Mouse (Mus musculus) C2C12 (cell line): ENCODE data around the gene Abca13. TPM values are rescaled to one million over a fixed set of nuclear protein-coding genes. Genes with fewer than 3 reads are reported as not detected.
"Not testable (repeated sequence)": the region's sequence is repeated elsewhere in the genome, so short reads cannot be mapped to it uniquely, and the experiment has no call there.

Source experiments
- H3K27me3 ChIP-seq: one replicate; pipeline ENCODE4 v1.6.1; 2011; ENCODE audit not compliant: control insufficient read depth, insufficient read depth, insufficient read length
- H3K36me3 ChIP-seq: one replicate; pipeline ENCODE4 v1.6.1; 2011; ENCODE audit not compliant: control insufficient read depth, insufficient read depth
- H3K4me3 ChIP-seq: one replicate; pipeline ENCODE4 v1.5.1; 2011; ENCODE audit warnings: mild to moderate bottlenecking, control low read depth; ENCODE audit not compliant: poor library complexity, insufficient read depth, severe bottlenecking
- H3K79me2 ChIP-seq: one replicate; pipeline ENCODE4 v1.6.1; 2011; ENCODE audit not compliant: control insufficient read depth, insufficient read depth
- H3K79me3 ChIP-seq: one replicate; pipeline ENCODE4 v1.6.1; 2011; ENCODE audit warnings: low read depth, control low read depth
- H3ac ChIP-seq: one replicate; pipeline ENCODE3; 2011; ENCODE audit warnings: low read depth; ENCODE audit not compliant: control insufficient read depth, insufficient read length
- CEBPB ChIP-seq: IDR thresholded peaks from one replicate; pipeline ENCODE4 v1.6.1; 2011; ENCODE audit warnings: low read depth, mild to moderate bottlenecking, control low read depth, moderate library complexity
- CTCF ChIP-seq: IDR thresholded peaks from one replicate; pipeline ENCODE4 v1.5.1; 2011; ENCODE audit not compliant: control insufficient read depth, insufficient read depth, insufficient read length
- FOSL1 ChIP-seq: IDR thresholded peaks from one replicate; pipeline ENCODE4 v1.8.0; 2011; ENCODE audit warnings: mild to moderate bottlenecking, low read length; ENCODE audit not compliant: poor library complexity, insufficient read depth, severe bottlenecking
- MAX ChIP-seq: IDR thresholded peaks from one replicate; pipeline ENCODE4 v1.6.1; 2011; ENCODE audit warnings: mild to moderate bottlenecking, control low read depth
- MYOD1 ChIP-seq: IDR thresholded peaks from one replicate; pipeline ENCODE4 v1.6.1; 2011; ENCODE audit warnings: low read depth; ENCODE audit not compliant: control insufficient read depth, insufficient read length
- MYOG ChIP-seq: IDR thresholded peaks from one replicate; pipeline ENCODE4 v1.6.1; 2011; ENCODE audit not compliant: control insufficient read depth, insufficient read length; ENCODE audit errors: extremely low read depth
- USF1 ChIP-seq: IDR thresholded peaks from one replicate; pipeline ENCODE4 v1.6.1; 2011; ENCODE audit warnings: low read depth, mild to moderate bottlenecking, control low read depth, moderate library complexity
- polyA plus RNA-seq: library from polyadenylated mRNA; unstranded; fragments of >200 nt; fragmentation: generic; extraction: Trizol; gene quantifications from one replicate; pipeline ENCODE4 v1.2.1, GENCODE M21; 2012; ENCODE audit warnings: missing spikeins

Gene Abca13
- polyA plus RNA-seq, 1 experiment: 0.04 TPM

DNA sequence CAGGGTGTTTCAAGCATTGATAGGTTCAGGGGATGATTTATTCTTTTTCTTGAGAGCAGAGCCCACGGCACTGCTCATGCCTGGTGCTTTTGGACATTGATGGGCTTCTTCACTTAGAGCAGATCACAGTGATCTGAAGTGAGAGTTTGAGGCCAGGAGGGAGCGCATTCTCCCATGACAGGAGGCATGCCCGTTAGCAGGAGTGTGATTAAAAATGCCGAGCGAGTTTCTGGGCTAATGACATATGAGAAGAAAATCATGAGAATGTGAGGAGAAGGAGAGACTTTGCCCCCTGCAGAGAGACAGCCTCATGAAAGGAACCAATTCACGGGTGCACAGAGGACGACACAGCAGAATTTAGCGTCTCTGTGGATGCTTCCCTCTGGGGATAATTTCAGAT lies 19.0 kb downstream of the Abca13 start:
- Histone ChIP-seq H3K36me3 (no peaks in the 10 kb centered on the region), H3K27me3 (no peaks in the 10 kb centered on the region), H3K79me2 (no peaks in the 10 kb centered on the region), H3K79me3 (no peaks in the 10 kb centered on the region), H3K4me3 (no peak overlapping the region), H3ac (no peak overlapping the region)
- no peak for TF ChIP-seq CTCF
- no peak for TF ChIP-seq FOSL1

- TF ChIP-seq CTCF (no peak), FOSL1 (no peak), USF1 (no peak), MYOD1 (no peak), MAX (no peak)
- no peaks in the 10 kb centered on the region for H3K36me3 ChIP-seq
Measured at GRCm38 (mm10) chr11:9213580-9213979, 21.8 kb downstream of the Abca13 start.

GRCm38 (mm10) chr11:9216252-9216651 lies 24.5 kb downstream of the Abca13 start:
- H3ac ChIP-seq: no peak overlapping the region
- TF ChIP-seq CEBPB (no peak), MAX (no peak), FOSL1 (no peak), CTCF (no peak), USF1 (no peak), MYOG (no peak), MYOD1 (no peak)
- no peaks in the 10 kb centered on the region for H3K36me3 ChIP-seq
- H3K79me3 ChIP-seq: no peaks in the 10 kb centered on the region
- H3K4me3 ChIP-seq: no peak overlapping the region
- H3K27me3 ChIP-seq: no peaks in the 10 kb centered on the region
- H3K79me2 ChIP-seq: no peaks in the 10 kb centered on the region

More at GRCm38 (mm10) chr11:9213580-9213979, 21.8 kb downstream of the Abca13 start:
- no peaks in the 10 kb centered on the region for H3K27me3 ChIP-seq
- no peak overlapping the region for H3K4me3 ChIP-seq
- no peaks in the 10 kb centered on the region for H3K79me2 ChIP-seq
- no peak overlapping the region for H3ac ChIP-seq
- no peaks in the 10 kb centered on the region for H3K79me3 ChIP-seq

DNA sequence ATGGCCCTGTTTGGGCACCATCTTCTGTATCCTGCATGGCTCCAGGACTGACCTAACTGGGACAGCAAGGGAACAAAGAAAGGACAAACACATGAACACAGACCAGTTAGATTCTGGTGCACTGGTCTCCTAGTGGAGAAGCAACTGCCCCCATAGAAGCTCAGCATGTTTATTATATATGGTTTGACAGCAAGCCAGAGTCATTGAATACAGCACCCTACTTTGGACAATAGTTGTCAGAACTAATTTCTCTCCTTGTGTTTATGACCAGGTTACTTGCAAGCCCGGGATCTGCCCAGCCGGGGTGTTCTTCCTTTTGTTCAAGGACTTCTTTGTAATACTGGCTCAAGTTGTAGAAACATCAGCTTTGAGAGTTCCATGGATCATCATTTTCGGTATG lies 28.8 kb downstream of the Abca13 start:
- H3K4me3 ChIP-seq: no peak overlapping the region
- H3ac ChIP-seq: no peak overlapping the region

DNA sequence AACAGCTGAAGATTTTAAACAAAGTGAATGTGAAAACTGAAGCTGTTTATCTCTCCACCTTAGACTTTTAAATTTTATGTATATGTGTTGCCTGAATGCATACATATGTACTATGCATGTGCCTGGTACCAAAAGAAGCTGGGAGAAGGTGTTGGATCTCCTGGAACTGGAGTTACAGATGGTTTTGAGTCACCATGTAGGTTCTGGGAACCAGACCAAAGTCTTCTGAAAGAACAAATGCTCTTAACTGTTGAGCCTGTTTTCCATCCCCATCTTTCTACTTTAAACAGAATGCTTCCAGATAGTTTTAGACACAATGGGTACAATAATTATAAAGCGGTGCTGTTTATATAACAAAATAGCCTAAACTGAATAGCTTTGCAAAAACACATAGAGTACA lies 29.9 kb downstream of the Abca13 start:
- Histone ChIP-seq H3K36me3 (no peaks in the 10 kb centered on the region), H3K79me2 (no peaks in the 10 kb centered on the region), H3K27me3 (no peaks in the 10 kb centered on the region), H3ac (no peak overlapping the region), H3K79me3 (no peaks in the 10 kb centered on the region), H3K4me3 (no peak overlapping the region)
- TF ChIP-seq MAX: no peak
- no peak for TF ChIP-seq CEBPB
- TF ChIP-seq FOSL1: no peak
- TF ChIP-seq USF1: no peak
- TF ChIP-seq MYOG: no peak
- no peak for TF ChIP-seq MYOD1
- TF ChIP-seq CTCF: no peak

More for the DNA sequence above, 28.8 kb downstream of the Abca13 start:
- TF ChIP-seq CTCF (no peak), MYOD1 (no peak), MAX (no peak), FOSL1 (no peak), MYOG (no peak), USF1 (no peak), CEBPB (no peak)
- no peaks in the 10 kb centered on the region for H3K79me3 ChIP-seq
- H3K27me3 ChIP-seq: no peaks in the 10 kb centered on the region
- no peaks in the 10 kb centered on the region for H3K79me2 ChIP-seq
- H3K36me3 ChIP-seq: no peaks in the 10 kb centered on the region

- no peak overlapping the region for H3K4me3 ChIP-seq
- H3K79me2 ChIP-seq: no peaks in the 10 kb centered on the region
- TF ChIP-seq MYOD1: no peak
- no peak for TF ChIP-seq CTCF
- TF ChIP-seq USF1: no peak
- TF ChIP-seq MYOG: no peak
- TF ChIP-seq MAX: no peak
- TF ChIP-seq FOSL1: no peak
- TF ChIP-seq CEBPB: no peak
- H3ac ChIP-seq: no peak overlapping the region
- no peaks in the 10 kb centered on the region for H3K79me3 ChIP-seq
- H3K27me3 ChIP-seq: no peaks in the 10 kb centered on the region
- no peaks in the 10 kb centered on the region for H3K36me3 ChIP-seq
Measured at GRCm38 (mm10) chr11:9226399-9226798, 34.7 kb downstream of the Abca13 start.

DNA sequence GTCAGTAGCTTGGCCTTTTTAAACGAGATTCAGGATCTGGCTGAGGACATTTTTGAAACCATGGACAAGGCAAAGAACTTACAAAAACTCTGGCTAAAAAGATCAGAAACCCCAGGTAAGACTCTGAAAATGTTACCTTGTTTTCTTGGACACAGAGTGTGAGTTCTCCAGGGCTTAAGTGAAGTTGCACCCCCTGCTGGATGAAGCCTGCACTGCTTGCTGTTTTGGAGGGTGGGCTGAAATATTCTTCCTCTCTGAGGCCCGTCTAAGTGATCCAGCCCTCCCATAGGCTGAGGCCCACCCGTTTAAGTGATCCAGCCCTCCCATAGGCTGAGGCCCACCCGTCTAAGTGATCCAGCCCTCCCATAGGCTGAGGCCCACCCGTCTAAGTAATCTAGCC lies 57.9 kb downstream of the Abca13 start:
- not testable (repeated sequence) for H3K79me3 ChIP-seq, H3K27me3 ChIP-seq, H3ac ChIP-seq, H3K79me2 ChIP-seq, H3K4me3 ChIP-seq, H3K36me3 ChIP-seq

- not testable (repeated sequence) for H3ac ChIP-seq, H3K36me3 ChIP-seq, H3K4me3 ChIP-seq, H3K79me3 ChIP-seq, H3K27me3 ChIP-seq, H3K79me2 ChIP-seq
Measured at GRCm38 (mm10) chr11:9263072-9263471, 71.3 kb downstream of the Abca13 start.
